Mouse (Mus musculus): ENCODE measurements at regions not wholly inside any gene's neighbourhood (a gene's known extent, or its start where the extent isn't known, plus 50 kb on each side); places are given as distances from the start of the nearest gene placed in this dataset.

- no peak for DNase-seq (ENCODE audit: low spot score in 2 of 2)
Measured at GRCm38 (mm10) chr10:68606848-68607247, 65.2 kb upstream of the Cabcoco1 start.

- peak; percentile 7 to 10 for DNase-seq (ENCODE audit: low spot score in 2 of 2)
Measured at GRCm38 (mm10) chr10:68611906-68612305, 70.2 kb upstream of the Cabcoco1 start.

GRCm38 (mm10) chr10:68612727-68613126, 71.0 kb upstream of the Cabcoco1 start:
- DNase-seq (ENCODE audit: low spot score in 2 of 2): no peak

GRCm38 (mm10) chr10:68623786-68624185, 82.1 kb upstream of the Cabcoco1 start:
- DNase-seq (ENCODE audit: low spot score in 2 of 2): no peak

GRCm38 (mm10) chr10:68625329-68625728, 83.6 kb upstream of the Cabcoco1 start:
- no peak for DNase-seq (ENCODE audit: low spot score in 2 of 2)

GRCm38 (mm10) chr10:68625752-68626151, 84.1 kb upstream of the Cabcoco1 start:
- DNase-seq (ENCODE audit: low spot score in 2 of 2): no peak

- no peak for DNase-seq (ENCODE audit: low spot score in 2 of 2)
Measured at GRCm38 (mm10) chr10:68629486-68629885, 87.8 kb upstream of the Cabcoco1 start.

GRCm38 (mm10) chr10:68633180-68633579, 90.3 kb upstream of the Tmem26 start:
- DNase-seq (ENCODE audit: low spot score in 2 of 2): no peak

- DNase-seq (ENCODE audit: low spot score in 2 of 2): no peak
Measured at GRCm38 (mm10) chr10:68652700-68653099, 70.7 kb upstream of the Tmem26 start.

- no peak for DNase-seq (ENCODE audit: low spot score in 2 of 2)
Measured at GRCm38 (mm10) chr10:68655491-68655890, 68.0 kb upstream of the Tmem26 start.

- no peak for DNase-seq (ENCODE audit: low spot score in 2 of 2)
Measured at GRCm38 (mm10) chr10:68666094-68666493, 57.4 kb upstream of the Tmem26 start.

GRCm38 (mm10) chr10:68669330-68669729, 54.1 kb upstream of the Tmem26 start:
- DNase-seq (ENCODE audit: low spot score in 2 of 2): no peak

GRCm38 (mm10) chr10:68669992-68670391, 53.5 kb upstream of the Tmem26 start:
- DNase-seq (ENCODE audit: low spot score in 2 of 2): no peak

- no peak for DNase-seq (ENCODE audit: low spot score in 2 of 2)
Measured at GRCm38 (mm10) chr10:68672291-68672690, 51.2 kb upstream of the Tmem26 start.

- DNase-seq (ENCODE audit: low spot score in 2 of 2): no peak
Measured at GRCm38 (mm10) chr10:68673102-68673872, 50.2 kb upstream of the Tmem26 start.

Measured in adrenal gland, postnatal 4 days (tissue).